7 mouse cellular contexts compared by ENCODE assay signal in the genomic region with DNA sequence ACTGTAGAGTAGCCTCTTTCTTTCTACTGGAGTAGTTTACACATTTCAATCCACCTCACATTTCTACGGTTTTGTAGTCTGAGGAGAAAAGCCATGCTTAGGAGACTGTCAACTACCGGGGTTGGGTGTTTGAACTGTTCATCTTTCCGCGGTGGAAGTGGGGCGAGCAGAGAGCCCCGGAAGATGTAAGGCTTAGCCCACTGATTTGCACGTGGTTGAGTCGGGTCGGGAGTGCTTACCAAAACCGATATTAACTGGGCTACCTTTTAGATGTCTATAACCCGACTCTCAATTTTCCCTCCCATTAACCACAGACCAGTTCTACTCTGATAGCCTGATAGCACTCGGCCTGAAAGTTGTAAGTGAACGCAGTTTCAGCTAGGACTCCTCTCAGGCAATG. TPM values are rescaled to one million over a fixed set of nuclear protein-coding genes. Genes with fewer than 3 reads are reported as not detected.
DNase-seq lines count a peak whose midpoint lies in the region; ATAC-seq and TF ChIP-seq lines count a peak whose summit lies in the region.

No protein-coding gene starts in this region.

- H3K9ac ChIP-seq in lung, embryonic 16.5 days (ENCODE audit: low read length), result peak overlapping the region; percentile 75
- 0 out of 2 replicates have a peak overlapping the region, but pooled peaks have one; percentile 72 for H3K9ac ChIP-seq in embryonic facial prominence, embryonic 15.5 days

- H3K27me3 ChIP-seq in lung, embryonic 16.5 days (ENCODE audit: control insufficient read depth, insufficient read depth, low read depth, low read length), result peaks cover 20% of the 10 kb centered on the region
- peaks cover 3% of the 10 kb centered on the region for H3K27me3 ChIP-seq in embryonic facial prominence, embryonic 15.5 days
- H3K27me3 ChIP-seq in thymus, adult 2 months (ENCODE audit: control insufficient read depth, insufficient read depth, low read length), result peaks cover under 1% of the 10 kb centered on the region

- DNase-seq in lung, adult 18-20 months, result no peak
- peak; percentile 66 for DNase-seq in thymus, adult 2 months
- DNase-seq in left cerebral cortex, adult 11 months (ENCODE audit: low spot score), result no peak
- no peak for DNase-seq in c-Kit-positive CD71-positive TER-119-positive erythroid progenitor cells, embryonic 14.5 days (ENCODE audit: low spot score)

- H3K4me1 ChIP-seq in lung, embryonic 16.5 days (replicated peaks; ENCODE audit: control insufficient read depth, insufficient read depth, low read length), result peaks cover 19% of the 10 kb centered on the region
- peaks cover 54% of the 10 kb centered on the region for H3K4me1 ChIP-seq in embryonic facial prominence, embryonic 15.5 days
- peaks cover 23% of the 10 kb centered on the region for H3K4me1 ChIP-seq in thymus, adult 2 months (replicated peaks; ENCODE audit: control insufficient read depth, insufficient read depth, low read length)

- no peak for TF ChIP-seq CTCF in thymus, adult 2 months (IDR thresholded peaks at IDR 0.05; ENCODE audit: borderline replicate concordance, control insufficient read depth, extremely low read depth, insufficient read depth, low read length, poor library complexity)

- H3K4me3 ChIP-seq in lung, embryonic 16.5 days (ENCODE audit: low read length), result peak overlapping the region; percentile 67
- H3K4me3 ChIP-seq in embryonic facial prominence, embryonic 15.5 days (replicated peaks), result peak overlapping the region; percentile 72
- peak overlapping the region; percentile 97 for H3K4me3 ChIP-seq in thymus, adult 2 months (ENCODE audit: control insufficient read depth, insufficient read depth, low read length)

- H3K9me3 ChIP-seq in lung, embryonic 16.5 days (ENCODE audit: control insufficient read depth, low read length), result no peaks in the 10 kb centered on the region
- H3K9me3 ChIP-seq in embryonic facial prominence, embryonic 15.5 days (replicated peaks), result no peaks in the 10 kb centered on the region

- H3K4me2 ChIP-seq in lung, embryonic 16.5 days (ENCODE audit: low read depth, low read length), result peak overlapping the region; percentile 98
- peak overlapping the region; percentile 92 for H3K4me2 ChIP-seq in embryonic facial prominence, embryonic 15.5 days (replicated peaks)

- 12% methylated on average over 13 of the region's 13 CpGs for WGBS in lung, embryonic 16.5 days
- 6% methylated on average over 13 of the region's 13 CpGs for WGBS in embryonic facial prominence, embryonic 15.5 days
- 4% methylated on average over 13 of the region's 13 CpGs for WGBS in thymus, adult 2 months

- H3K27ac ChIP-seq in lung, embryonic 16.5 days (ENCODE audit: low read length), result no peak overlapping the region
- no peak overlapping the region for H3K27ac ChIP-seq in embryonic facial prominence, embryonic 15.5 days (replicated peaks)
- peak overlapping the region; percentile 92 for H3K27ac ChIP-seq in thymus, adult 2 months (ENCODE audit: control insufficient read depth, insufficient read depth, low read length)

- 0 out of 2 replicates have a peak, but pooled peaks have one; percentile 28 for TF ChIP-seq POLR2A in thymus, adult 2 months (IDR thresholded peaks at IDR 0.05; ENCODE audit: control insufficient read depth, extremely low read depth, insufficient read depth, low read length, poor library complexity)

- no peak for ATAC-seq in lung, embryonic 16.5 days (ENCODE audit: low read depth)
- ATAC-seq in embryonic facial prominence, embryonic 15.5 days (ENCODE audit: insufficient number of reproducible peaks, low FRiP score, low TSS enrichment, low read depth), result no peak
- peak; percentile 34 for ATAC-seq in inflammation-experienced regulatory T-cells, adult 6 months

- no peaks in the 10 kb centered on the region for H3K36me3 ChIP-seq in lung, embryonic 16.5 days (ENCODE audit: control insufficient read depth, insufficient read depth, low read length)
- no peaks in the 10 kb centered on the region for H3K36me3 ChIP-seq in embryonic facial prominence, embryonic 15.5 days
- peaks cover 31% of the 10 kb centered on the region for H3K36me3 ChIP-seq in thymus, adult 2 months (ENCODE audit: control insufficient read depth, insufficient read depth, low read length)

RNA-seq across cellular contexts. Expression of gene Lef1, which starts 2.8 kb away (rescaled TPM):
- polyA plus RNA-seq in lung, embryonic 16.5 days (2015; fragmentation: Nextera tagmentation; extraction: Ambion mirVana), result 16.9 and 18.1 TPM in 2 replicates
- polyA plus RNA-seq in embryonic facial prominence, embryonic 15.5 days (2015; fragmentation: Nextera tagmentation; extraction: Ambion mirVana), result 47.0 and 53.1 TPM in 2 replicates
- 100 to 1,000 TPM; 103 to 195 (median 174) TPM for polyA plus RNA-seq in inflammation-experienced regulatory T-cells, adult 6 months (2017; shearing (Covaris generic))
- polyA plus RNA-seq in thymus, adult 2 months (2012; rRNA removed), result 279 and 361 TPM in 2 replicates
